Mouse (Mus musculus) gastrocnemius, adult 18-20 months (tissue): Measurements from ENCODE around the gene Ctdspl. TPM values are rescaled to one million over a fixed set of nuclear protein-coding genes. Genes with fewer than 3 reads are reported as not detected.

Experiments
- DNase-seq: peaks from one replicate; pipeline ENCODE4 v3.0.0; 2021; ENCODE audit warnings: low spot score
- long read RNA-seq, 2 experiments: library from polyadenylated mRNA; stranded (forward); transcript quantifications; one replicate each; pipeline ENCODE4 v2.0.0; 2021
- total RNA-seq, 2 experiments: library from RNA; stranded (reverse); gene quantifications; 2 replicates each; pipeline ENCODE4 v1.2.3; 2021

Ctdspl gene
- total RNA-seq: 1 to 10 TPM; 3.0 to 3.7 TPM
- long read RNA-seq, experiment 1, full-length matches to known transcripts: 1 of 3 reads
- long read RNA-seq, experiment 1, partial matches to known transcripts: 1 of 3 reads
- long read RNA-seq, experiment 1, other reads (novel, unspliced or antisense): 1 of 3 reads
- long read RNA-seq, experiment 2: 0 reads

DNA sequence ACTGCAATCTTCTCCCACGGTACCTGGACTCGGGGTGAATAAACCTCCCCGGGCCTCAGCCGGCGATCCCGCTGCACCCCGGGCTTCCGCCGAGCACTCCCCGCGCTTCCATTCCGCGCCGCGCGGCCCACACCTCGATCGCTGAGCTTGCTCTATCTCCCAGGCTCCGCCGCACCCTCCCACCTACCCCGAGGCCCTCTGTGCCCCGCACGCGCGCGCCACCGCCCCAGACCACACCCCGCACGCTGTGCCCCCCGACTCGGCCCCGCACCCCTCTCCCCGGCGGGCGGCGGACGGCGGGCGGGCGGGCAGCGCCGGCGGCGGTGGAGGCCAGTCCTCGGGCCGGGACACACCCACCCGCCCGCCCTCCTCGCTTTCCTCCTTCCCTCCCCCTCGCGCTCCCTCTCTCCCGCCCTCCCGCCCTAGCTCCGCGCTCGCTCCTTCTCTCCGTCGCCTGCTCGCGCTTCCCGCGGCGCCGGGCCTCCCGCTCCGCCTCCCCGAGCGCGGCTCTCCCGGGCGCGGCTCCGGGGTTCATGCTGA is at the start of gene Ctdspl:
TSS of gene Ctdspl (plus strand) at position 343 of the 540 bp plus-strand sequence.
- DNase-seq: peak; percentile 32

DNA sequence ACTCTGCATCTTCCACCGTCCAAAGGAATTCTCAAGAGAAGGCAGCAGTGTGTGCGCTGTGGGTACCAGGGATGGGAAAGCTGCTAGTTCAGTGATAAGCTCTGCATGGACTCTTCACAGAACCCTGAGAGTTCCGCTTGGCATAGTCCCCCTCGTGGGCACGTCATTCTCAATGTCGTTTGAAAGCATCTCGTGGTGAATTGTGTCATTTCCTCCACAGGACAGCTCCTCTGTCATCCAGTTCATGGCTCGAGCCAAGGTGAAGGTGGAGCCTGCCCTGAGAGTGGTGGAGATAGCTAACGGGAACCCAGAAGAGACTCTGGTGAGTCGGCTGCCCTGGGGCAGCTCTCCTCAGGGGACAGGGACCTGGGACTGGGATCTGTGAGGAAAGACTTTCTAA is 49.4 kb upstream of the Ctdspl start:
- DNase-seq: no peak

DNA sequence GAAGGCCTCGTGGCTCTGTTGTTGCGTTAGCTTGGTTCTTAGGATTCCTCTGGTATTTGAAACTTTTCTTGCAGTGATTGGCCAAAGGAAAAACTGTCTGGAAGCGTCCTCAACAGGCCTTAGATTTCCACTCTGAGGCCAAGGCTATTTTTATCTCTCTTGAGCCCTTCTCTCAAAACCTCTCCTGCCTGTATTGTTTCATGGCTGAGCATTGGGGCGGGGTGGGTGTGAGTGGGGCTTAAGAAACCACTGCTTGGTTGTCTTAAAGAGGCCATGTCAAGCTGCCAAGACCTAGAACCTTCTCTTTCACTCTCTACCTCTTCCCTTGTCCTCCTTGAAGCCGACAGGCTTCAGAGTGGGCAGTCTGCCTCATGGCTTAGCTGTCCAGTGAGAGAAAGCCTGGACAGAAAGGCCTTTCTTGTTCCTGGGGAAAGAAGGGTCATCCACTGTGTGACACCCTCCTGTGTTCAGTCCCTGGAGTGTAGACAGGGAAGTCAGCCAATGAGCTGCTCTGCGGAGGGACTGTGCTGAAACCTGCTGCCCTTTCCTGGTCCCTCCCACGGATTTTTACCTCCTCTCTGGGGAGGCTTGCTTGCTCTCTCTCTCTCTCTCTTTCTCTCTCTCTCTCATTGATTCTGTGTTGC is 48.8 kb upstream of the Ctdspl start:
- DNase-seq: peak; percentile 32

DNA sequence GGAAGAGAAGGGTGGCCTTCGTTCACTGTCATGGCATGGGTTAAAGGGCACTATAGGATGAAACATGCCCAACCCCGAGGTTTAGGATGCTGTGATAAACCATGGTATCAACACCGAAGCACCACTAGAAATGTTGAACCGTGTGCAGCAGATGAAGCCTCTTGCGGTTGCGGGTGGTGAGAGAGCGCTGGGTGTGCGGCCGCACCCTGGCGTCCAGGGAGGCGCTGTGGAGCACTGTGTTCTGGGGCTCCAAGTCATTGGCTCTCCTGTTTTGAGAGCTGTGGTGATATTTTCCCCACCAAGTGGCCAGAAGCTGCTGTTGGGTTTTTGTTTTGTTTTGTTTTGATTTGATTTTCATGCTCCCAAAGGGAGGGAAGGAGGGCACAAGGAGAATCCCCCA is 47.7 kb upstream of the Ctdspl start:
- no peak for DNase-seq

DNA sequence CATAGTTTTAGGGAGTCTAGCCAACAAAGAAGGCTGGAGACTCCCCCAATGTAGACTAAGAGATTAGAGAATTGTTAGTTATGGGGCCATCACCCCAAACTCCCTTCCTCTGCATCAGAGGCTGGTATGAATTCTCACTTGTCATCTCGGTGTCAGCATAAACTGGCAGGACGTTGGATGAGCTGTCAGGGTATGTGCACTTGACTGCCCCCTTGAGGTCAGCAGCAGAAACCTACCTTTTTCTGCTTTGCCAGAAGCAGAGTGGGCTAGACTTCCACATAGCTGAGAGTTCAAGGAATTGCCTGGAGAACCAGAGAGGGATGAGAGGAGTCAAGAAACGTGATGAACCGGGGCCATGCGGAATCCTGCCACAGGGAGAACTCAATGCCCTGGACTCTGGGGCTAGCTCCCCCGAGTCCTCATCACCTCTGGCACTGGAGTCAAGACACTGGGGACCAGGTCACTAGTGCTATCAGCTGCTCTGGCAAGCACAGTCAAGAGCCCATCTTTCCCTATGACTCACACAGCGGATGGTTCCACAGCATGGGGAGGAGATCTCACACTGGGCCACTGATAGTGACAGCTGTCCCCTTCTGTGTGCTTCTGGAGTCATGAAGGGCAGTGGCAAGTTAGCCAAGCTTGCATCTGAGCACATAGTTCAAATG is 44.8 kb upstream of the Ctdspl start:
- no peak for DNase-seq

DNA sequence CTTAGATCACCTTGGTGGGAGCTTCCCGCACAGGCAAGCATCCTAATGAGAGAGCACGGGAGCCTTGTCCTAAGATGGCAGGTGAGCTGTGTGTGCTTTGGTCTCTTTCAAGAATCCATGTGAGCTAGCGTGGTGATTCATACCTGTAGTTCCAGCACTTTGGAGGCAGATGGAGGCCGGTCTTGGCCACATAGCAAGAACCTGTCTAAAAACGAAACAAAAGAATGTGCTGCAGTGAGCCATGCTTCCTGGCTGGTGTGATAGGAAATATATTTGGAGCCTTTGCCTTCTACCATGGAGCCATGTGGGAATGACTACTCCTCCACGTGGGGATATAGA is 44.3 kb upstream of the Ctdspl start:
- no peak for DNase-seq

DNA sequence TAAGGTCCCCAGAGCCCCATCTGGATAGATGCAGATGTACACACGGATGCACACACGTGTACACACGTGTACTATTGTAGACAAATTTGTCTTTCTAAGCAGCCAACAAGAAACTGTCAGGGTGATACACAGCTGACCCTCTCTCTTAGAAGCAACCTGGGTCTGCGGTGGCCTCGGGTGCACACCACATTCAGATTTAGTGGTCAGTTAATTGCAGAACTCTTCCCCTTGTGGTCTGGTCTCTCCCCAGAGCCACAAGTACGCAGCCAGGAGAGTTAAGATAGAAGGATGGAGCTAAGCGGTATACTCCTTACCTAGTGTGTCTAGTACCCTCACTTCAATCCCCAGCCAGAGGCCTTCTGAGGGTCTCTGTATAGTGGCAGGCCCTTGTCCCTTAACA is 43.1 kb upstream of the Ctdspl start:
- no peak for DNase-seq

DNA sequence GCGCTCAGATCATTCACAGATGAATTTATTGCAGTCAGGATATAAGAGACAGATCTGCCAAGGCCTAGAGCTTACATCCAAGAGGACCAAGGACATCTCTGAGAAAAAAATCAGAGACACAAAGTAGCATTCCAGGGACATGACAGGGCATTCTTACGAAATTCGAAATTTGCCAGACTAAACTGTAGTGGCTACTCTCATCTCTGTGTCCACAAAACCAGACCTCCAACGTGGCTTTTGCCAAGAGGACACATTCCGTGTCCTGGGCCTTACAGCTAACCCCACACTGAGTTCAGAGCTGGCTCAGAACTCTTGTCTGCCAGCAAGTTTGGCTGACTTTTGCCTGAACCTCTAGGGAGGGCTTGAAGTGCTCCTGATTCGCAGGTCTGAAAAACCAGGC is 40.5 kb upstream of the Ctdspl start:
- DNase-seq: peak; percentile 50

DNA sequence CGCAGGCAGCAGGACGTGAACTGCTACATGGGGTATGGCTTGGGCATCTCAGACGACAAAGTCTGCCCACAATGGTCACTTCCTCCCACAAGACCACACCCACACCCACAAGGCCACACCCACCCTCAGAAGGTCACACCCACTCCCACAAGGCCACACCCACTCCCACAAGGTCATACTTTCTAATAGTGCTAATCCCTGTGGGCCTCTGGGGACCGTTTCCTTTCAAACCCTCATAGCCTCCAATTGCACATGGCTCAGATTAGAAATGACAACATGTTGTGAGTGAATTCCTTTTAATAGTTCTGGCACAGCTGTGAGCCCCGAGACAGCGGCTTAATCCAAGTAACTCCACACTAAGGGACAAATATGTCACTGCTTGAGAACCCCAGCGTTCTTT is 39.1 kb upstream of the Ctdspl start:
- peak; percentile 73 for DNase-seq

DNA sequence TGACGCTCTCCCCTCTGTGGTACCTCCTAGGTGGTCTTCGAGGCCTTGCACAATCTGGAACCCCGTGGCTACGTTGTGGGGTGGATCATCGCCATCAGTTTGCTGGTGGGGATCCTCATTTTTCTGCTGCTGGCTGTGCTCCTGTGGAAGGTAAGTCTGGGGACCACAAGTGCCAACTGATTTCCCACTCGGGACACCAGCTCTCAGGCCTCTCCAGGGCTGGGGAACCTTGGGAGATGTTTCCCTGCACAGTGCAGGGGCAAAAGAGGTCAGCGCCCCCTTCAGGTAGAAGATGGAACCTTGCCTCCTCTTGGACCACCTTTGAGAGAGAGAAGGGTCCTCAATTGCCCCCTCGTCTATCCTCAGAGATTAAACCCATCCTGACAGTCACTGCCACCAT is 38.5 kb upstream of the Ctdspl start:
- DNase-seq: no peak

DNA sequence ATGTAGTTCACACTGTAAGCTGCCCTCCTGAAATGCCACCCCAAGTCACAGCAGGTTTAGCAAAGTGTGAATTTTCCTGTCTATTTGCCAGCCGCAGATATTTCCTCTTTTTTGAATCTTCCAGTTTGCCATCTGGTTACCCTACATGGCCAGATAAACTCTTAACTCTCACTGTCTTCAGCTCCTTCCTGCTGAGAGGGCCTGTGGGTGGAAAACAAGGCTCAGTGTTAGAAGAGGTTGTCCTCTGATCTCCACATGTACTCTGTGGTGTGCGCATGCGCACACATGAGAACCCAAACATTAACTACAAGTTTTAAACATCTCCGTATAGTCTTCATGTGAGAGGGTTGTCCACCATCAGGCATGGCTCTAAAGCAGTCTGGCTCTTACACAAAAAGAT is 36.1 kb upstream of the Ctdspl start:
- DNase-seq: no peak

DNA sequence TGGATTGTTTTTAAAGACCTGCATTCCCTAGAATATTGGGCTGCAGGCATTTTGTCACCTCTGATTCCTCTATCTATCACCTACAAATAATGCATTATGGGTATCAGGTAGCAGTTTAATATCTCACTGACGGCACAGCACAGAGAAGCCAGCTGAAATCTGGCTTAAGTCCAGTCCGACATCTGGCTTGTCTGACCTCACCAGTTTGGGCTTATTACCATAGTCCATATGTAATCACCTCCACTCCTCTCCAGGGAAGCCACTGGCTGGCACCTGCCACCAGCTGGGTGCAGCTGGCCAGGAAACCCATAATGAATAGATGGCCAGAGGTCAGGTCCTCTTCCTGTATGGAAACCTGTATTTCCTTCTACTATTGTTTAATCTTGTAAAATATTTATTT is 35.6 kb upstream of the Ctdspl start:
- no peak for DNase-seq

DNA sequence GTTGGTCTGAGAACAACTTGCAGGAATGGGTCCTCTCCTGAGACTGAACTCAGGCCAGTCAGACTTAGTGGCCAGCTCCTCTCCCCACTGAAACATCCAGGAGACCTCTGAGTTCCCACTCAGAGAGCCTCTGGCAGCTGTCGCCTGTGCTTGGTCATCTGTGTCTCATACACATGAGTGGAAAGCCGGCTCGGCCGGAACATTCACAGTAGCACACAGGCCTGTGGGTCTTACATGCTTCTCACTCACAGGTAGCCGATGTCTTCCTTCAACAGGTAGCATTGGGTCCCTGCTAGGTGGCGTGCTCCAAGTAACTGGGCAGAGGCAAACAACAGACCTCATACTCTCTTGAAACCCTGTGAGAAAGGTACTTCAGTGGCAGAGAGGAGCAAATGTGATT is 35.2 kb upstream of the Ctdspl start:
- DNase-seq: no peak

DNA sequence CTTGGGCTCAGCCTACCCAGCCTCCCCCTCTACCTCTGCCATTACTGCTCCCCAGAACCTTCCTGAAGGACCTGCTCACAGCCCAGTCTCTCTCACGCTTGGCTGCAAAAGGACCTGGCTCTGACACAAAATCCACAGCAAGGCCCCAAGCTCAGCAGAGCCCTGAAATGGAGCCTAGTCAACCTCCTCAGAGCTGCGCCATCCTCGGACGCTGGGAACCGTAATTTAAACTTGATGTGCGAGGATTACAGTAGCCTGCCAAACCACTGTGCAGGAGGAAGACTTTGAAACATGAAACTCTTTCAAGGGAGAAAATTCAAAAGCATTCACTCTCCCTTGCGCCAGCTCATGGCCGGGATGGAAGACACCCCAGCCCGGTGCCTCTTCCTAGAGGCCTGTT is 34.7 kb upstream of the Ctdspl start:
- DNase-seq: peak; percentile 53

DNA sequence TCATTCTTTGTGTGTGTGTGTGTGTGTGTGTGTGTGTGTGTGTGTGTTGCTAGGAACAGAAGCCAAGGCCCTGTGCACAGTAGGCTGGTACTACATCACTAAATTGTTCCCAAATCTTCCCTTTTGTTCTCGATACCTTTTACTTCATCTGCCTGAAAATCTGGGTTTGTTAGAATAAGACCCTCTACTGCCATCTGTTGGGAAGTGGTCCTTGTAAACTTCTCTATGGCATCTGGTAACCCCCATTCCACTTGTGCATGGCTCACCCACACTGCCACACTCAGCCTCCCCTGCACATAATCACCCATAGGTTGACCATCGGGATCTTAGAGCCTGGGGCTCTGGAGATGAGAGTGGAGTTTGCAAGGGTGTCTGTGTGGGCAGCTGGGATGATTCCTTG is 31.2 kb upstream of the Ctdspl start:
- DNase-seq: no peak

DNA sequence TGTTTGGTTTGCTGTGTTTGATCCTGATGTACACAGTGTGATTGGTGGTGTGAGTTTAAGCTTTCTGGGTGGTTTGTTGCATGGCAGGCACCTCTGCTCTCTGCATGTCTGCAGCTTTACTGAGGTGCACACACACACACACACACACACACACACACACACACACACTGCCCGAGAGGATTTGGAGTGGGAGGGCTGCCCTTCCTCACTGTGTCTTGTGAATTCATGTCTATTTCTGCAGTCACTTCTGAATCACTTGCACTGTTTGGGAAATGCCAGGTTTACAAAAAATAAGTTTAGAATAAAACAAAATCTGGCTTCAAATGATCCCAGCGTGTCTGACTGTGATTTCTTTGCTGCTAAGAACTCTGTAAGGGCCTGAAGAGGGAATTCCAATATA is 25.6 kb upstream of the Ctdspl start:
- no peak for DNase-seq

DNA sequence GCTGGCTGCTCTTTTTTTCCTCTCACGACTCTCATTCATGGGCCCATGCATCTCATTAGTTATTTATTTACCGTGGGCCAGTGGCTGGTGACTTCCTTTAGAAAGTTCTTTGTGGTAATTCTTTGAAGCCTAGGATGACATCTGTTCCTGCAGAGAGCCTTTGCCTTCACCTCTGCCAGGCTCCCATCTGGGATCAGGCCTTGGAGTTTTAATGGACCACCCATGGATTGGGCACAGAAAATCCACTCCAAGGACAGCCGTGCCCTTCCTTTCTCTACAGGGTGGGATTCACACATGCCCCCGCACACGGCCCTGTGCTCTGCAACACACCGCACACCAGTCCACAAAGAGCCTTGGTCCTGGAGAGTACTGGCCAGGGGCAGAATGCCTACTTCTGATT is 24.3 kb upstream of the Ctdspl start:
- DNase-seq: no peak

DNA sequence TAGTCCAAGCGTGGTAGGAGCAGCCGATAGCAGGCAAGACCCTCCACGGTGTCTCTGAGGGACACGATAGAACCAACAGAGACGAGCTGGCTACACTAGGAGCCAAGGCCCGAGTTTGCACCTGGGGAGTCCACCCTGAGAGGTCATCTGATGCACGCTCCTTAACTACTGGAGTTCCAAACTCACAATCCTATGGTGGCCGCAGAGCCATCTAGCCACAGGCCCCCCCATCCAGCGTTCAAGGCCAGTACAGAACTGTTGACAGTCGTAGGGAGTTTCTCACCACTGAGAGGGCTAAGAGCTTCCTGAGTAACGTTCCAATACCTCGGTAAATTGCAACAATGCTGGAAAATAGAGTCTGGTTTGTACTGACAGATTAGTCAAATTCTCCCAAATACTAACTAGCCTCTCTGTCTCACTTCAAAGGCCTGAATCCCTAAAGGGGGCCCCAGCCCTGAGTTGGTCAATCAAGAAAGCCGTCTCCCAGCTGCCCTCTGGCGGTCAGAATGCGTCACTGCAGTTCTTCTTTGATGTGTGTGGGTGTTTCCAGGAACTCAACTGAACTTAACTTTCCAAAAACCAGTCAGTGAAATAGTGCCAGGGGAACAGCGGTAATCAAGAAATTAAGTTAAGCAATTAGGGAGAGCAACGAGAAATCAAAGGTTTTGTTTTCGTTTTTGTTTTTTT is 18.2 kb upstream of the Ctdspl start:
- peak; percentile 82 for DNase-seq

DNA sequence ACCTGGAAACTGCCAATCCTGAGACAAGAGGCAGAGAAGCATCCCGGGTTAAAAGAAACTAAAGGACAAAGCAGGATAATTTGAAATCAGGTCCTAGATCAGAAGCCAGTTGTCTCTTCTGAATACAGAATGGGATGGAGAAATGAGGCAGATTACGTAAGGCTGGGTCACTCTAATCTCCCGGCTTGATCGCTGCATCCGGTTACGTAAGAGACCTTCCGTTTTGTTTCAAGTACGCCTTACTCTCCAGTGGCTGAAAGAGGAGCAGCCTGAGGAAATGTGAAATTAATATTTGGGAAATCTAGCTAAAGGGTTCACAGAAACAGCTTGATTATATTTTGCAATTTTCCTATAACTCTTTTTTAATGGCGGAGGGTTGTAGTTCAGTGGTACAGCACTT is 13.2 kb upstream of the Ctdspl start:
- no peak for DNase-seq

DNA sequence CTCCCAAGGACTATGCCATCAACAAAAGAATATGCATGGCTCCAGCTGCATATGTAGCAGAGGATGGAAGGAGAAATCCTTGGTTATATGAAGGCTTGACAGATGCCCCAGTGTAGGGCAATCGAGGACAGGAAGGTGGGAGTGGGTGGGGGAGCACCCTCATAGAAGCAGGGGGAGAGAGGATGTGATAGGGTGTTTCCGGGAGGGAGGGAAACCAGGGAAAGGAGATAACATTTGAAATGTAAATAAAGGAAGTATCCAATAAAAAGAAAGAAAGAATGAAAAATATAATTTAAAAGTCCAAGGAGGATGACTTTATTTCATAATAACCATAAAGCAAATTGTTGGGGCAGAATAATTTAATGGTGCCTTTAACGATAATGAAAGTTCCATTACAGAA is 12.6 kb upstream of the Ctdspl start:
- no peak for DNase-seq

DNA sequence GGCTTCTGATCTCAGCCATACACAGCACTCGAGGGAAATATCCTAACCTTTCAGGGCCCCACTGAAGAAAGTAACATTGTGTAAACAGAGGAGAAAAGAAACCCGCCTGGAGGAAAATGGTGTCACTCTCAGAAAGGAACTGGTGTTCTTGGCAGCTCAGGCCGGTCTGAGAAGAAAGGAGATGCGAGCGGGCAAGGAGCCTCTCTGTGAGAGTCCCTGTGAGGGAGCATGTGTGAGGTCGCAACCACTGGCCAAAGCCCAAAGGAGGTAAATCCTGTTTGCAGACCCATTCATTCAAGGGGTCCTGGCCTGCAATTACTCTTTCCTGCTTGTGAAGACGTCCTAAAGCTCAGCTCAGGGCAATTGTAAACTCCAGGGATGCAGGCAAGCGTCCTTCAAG is 11.7 kb upstream of the Ctdspl start:
- no peak for DNase-seq

DNA sequence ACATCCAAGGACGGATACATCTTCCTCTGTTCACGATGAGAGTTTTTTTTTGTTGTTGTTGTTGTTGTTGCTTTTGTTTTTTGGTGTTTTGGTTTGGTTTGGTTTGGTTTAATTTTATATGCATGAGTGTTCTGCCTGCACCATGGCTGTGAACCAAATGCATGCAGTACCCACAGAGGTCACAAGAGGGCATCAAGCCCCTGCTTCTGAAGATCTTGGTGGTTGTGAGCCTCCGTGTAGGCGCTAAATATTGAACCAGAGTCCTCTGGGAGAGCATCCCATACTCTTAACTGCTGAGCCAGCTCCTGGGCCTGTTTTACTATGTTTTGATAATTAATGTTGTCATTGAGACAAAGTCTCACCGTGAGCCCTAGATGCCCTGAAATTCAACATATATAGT is 11.0 kb upstream of the Ctdspl start:
- no peak for DNase-seq
